7 mouse cellular contexts compared by ENCODE assay signal in genomic region chr16:43979328-43980109, GRCm38 (mm10). TPM values are rescaled to one million over a fixed set of nuclear protein-coding genes. Genes with fewer than 3 reads are reported as not detected.
DNase-seq lines count a peak whose midpoint lies in the region; ATAC-seq and TF ChIP-seq lines count a peak whose summit lies in the region.

TSS of gene Zdhhc23 (minus strand) at chr16:43979791.

- peak; percentile 39 for DNase-seq in ES-CJ7 (ENCODE audit: low read depth, low spot score)
- DNase-seq in adrenal gland, postnatal 25 days, result peak; percentile 57
- peak; percentile 35 to 57 for DNase-seq in left cerebral cortex, postnatal 36 days (ENCODE audit: low spot score in 2 of 2)
- DNase-seq in spleen, adult 2 months (ENCODE audit: low read depth in 1 of 2, low spot score in 2 of 2), result peak in 1 of 2 experiments; percentile 54

- H3K4me1 ChIP-seq in embryonic facial prominence, embryonic 15.5 days, result peaks cover 8% of the 10 kb centered on the region; the same call in 1 of the 2 replicates
- H3K4me1 ChIP-seq in hindbrain, embryonic 16.5 days (ENCODE audit: control insufficient read depth, insufficient read depth, low read depth, low read length), result peaks cover 6% of the 10 kb centered on the region; the same call in 1 of the 2 replicates
- peaks cover 5% of the 10 kb centered on the region for H3K4me1 ChIP-seq in spleen, adult 2 months (ENCODE audit: control insufficient read depth, insufficient read depth, insufficient read length)

- H3K4me2 ChIP-seq in embryonic facial prominence, embryonic 15.5 days (replicated peaks), result peak within 1 kb of the TSS; percentile 99
- H3K4me2 ChIP-seq in hindbrain, embryonic 16.5 days (ENCODE audit: low read length), result peak within 1 kb of the TSS; percentile 98

- no peak within 1 kb of the TSS for H3K27ac ChIP-seq in embryonic facial prominence, embryonic 15.5 days (replicated peaks)
- H3K27ac ChIP-seq in hindbrain, embryonic 16.5 days (ENCODE audit: low read depth, low read length), result no peak within 1 kb of the TSS
- no peak within 1 kb of the TSS for H3K27ac ChIP-seq in spleen, adult 2 months (ENCODE audit: insufficient read depth, low read length)

- H3K27me3 ChIP-seq in embryonic facial prominence, embryonic 15.5 days, result peaks cover 15% of the 10 kb centered on the region
- H3K27me3 ChIP-seq in hindbrain, embryonic 16.5 days (replicated peaks; ENCODE audit: control insufficient read depth, insufficient read depth, low read length), result no peaks in the 10 kb centered on the region
- 0 out of 2 replicates have a peak, but pooled peaks cover 4% of the 10 kb centered on the region for H3K27me3 ChIP-seq in spleen, adult 2 months (ENCODE audit: control insufficient read depth, insufficient read depth, low read length)

- ATAC-seq in embryonic facial prominence, embryonic 15.5 days (ENCODE audit: insufficient number of reproducible peaks, low FRiP score, low TSS enrichment, low read depth), result 0 out of 2 replicates have a peak, but pooled peaks have one; percentile 36
- peak; percentile 83 for ATAC-seq in hindbrain, embryonic 16.5 days
- peak; percentile 62 for ATAC-seq in megakaryocyte-erythroid progenitor cell, adult 5-6 weeks (replicated peaks; ENCODE audit: low FRiP score, low TSS enrichment, poor library complexity, severe bottlenecking)

- H3K36me3 ChIP-seq in embryonic facial prominence, embryonic 15.5 days, result no peaks in the 10 kb centered on the region
- H3K36me3 ChIP-seq in hindbrain, embryonic 16.5 days (ENCODE audit: control insufficient read depth, insufficient read depth, low read length), result no peaks in the 10 kb centered on the region
- no peaks in the 10 kb centered on the region for H3K36me3 ChIP-seq in spleen, adult 2 months (ENCODE audit: control insufficient read depth, insufficient read depth, low read length)

- H3K9me3 ChIP-seq in embryonic facial prominence, embryonic 15.5 days (replicated peaks), result no peaks in the 10 kb centered on the region
- H3K9me3 ChIP-seq in hindbrain, embryonic 16.5 days (ENCODE audit: control insufficient read depth, low read length), result no peaks in the 10 kb centered on the region

- H3K9ac ChIP-seq in embryonic facial prominence, embryonic 15.5 days, result peak within 1 kb of the TSS; percentile 41
- H3K9ac ChIP-seq in hindbrain, embryonic 16.5 days (ENCODE audit: low read depth, low read length), result peak within 1 kb of the TSS; percentile 74

- intact Hi-C loops in left cerebral cortex, postnatal 36 days (cut with DNase I), result loop anchor here (5.0 kb wide), 1 partner anchor 87 kb away; no protein-coding TSS in a partner anchor

- no peak for TF ChIP-seq POLR2A in spleen, adult 2 months (IDR thresholded peaks at IDR 0.05; ENCODE audit: low read depth, low read length)

- H3K4me3 ChIP-seq in embryonic facial prominence, embryonic 15.5 days (replicated peaks), result peak within 1 kb of the TSS; percentile 63
- peak within 1 kb of the TSS; percentile 78 for H3K4me3 ChIP-seq in hindbrain, embryonic 16.5 days (ENCODE audit: low read length)
- peak within 1 kb of the TSS; percentile 95 for H3K4me3 ChIP-seq in spleen, adult 2 months (ENCODE audit: extremely low read depth, insufficient read depth, insufficient read length)

- no peak for TF ChIP-seq CTCF in spleen, adult 2 months (IDR thresholded peaks at IDR 0.05; ENCODE audit: extremely low read depth, insufficient read depth, insufficient read length, insufficient replicate concordance)

- WGBS in embryonic facial prominence, embryonic 15.5 days, result under 1% methylated on average over 74 of the region's 103 CpGs
- WGBS in hindbrain, embryonic 16.5 days, result under 1% methylated on average over 63 of the region's 103 CpGs
- WGBS in spleen, adult 2 months, result 3% methylated on average over 93 of the region's 103 CpGs

RNA-seq across cellular contexts. Expression of gene Zdhhc23, which starts in this region (rescaled TPM):
- 0.46 and 0.52 TPM in 2 replicates for total RNA-seq in adrenal gland, postnatal 25 days (2021)
- polyA plus RNA-seq in embryonic facial prominence, embryonic 15.5 days (2015; fragmentation: Nextera tagmentation; extraction: Ambion mirVana), result 1.1 and 1.3 TPM in 2 replicates
- polyA plus RNA-seq in hindbrain, embryonic 16.5 days (2015; fragmentation: Nextera tagmentation; extraction: Ambion mirVana), result 3.4 and 3.8 TPM in 2 replicates
- 10 to 100 TPM; 24.8 to 27.0 TPM for total RNA-seq in left cerebral cortex, postnatal 36 days (2021)
- 0.87 and 3.0 TPM in 2 replicates for total RNA-seq in megakaryocyte-erythroid progenitor cell, adult 5-6 weeks (2014; fragmentation: Nextera tagmentation)
- total RNA-seq in megakaryocyte-erythroid progenitor cell, adult 5-6 weeks (2017), result 0.80 and 1.6 TPM in 2 replicates
- polyA plus RNA-seq in spleen, adult 2 months (2012; rRNA removed), result 2.0 and 2.3 TPM in 2 replicates

Comparison
In these comparisons a context has a peak if more than half of its experiments do, and no peak if none do; other contexts are left out.
1. RNA of gene Zdhhc23 (total RNA-seq): 24.8 to 27.0 TPM in left cerebral cortex, postnatal 36 days; 0.80 to 3.0 TPM in megakaryocyte-erythroid progenitor cell, adult 5-6 weeks and 0.46 to 0.52 TPM in adrenal gland, postnatal 25 days; every median in the first group is over 4 times any median in the second.
2. Peak in DNase-seq in adrenal gland, postnatal 25 days; RNA of the gene not detected or under 1 TPM.
3. Peak in every context shown above with its lines, with median percentiles within 50 percentile points of each other: ATAC-seq and H3K4me3 ChIP-seq.